Mouse (Mus musculus) testis, adult 2 months (tissue): ENCODE results near the gene Chrnb4.

Source experiments
- CTCF ChIP-seq: fragments of 200-500 bp; IDR thresholded peaks from 2 replicates; pipeline ENCODE4 v1.5.1; 2012; ENCODE audit warnings: low read depth, mild to moderate bottlenecking, inconsistent platforms, low read length, moderate library complexity; ENCODE audit not compliant: control insufficient read depth, insufficient read depth, insufficient replicate concordance
- POLR2A ChIP-seq: fragments of 200-500 bp; IDR thresholded peaks from 2 replicates; pipeline ENCODE4 v1.6.1; 2012; ENCODE audit warnings: low read depth, mild to moderate bottlenecking, inconsistent platforms, low read length, moderate library complexity; ENCODE audit not compliant: control insufficient read depth

- TF ChIP-seq CTCF (no peak), POLR2A (no peak)
Measured at GRCm38 (mm10) chr9:55096870-55097269, 48.3 kb upstream of the Chrnb4 start.
